Mouse (Mus musculus): ENCODE results near the gene Nim1k. TPM values are rescaled to one million over a fixed set of nuclear protein-coding genes. Genes with fewer than 3 reads are reported as not detected.

Nim1k gene
- polyA plus RNA-seq (2015; fragmentation: Nextera tagmentation; extraction: Ambion mirVana), result 0.54 and 0.63 TPM in 2 replicates

- peak within 1 kb of the TSS; percentile 2; the same call in 1 of the 2 replicates for H3K27ac ChIP-seq
- H3K27me3 ChIP-seq (replicated peaks), result no peaks in the 10 kb centered on the region
- peak within 1 kb of the TSS; percentile 49 for H3K9ac ChIP-seq
- no peaks in the 10 kb centered on the region for H3K36me3 ChIP-seq
- H3K4me3 ChIP-seq (replicated peaks), result peak within 1 kb of the TSS; percentile 50
- no peaks in the 10 kb centered on the region for H3K9me3 ChIP-seq
- peak within 1 kb of the TSS; percentile 96 for H3K4me2 ChIP-seq (replicated peaks)
- ATAC-seq, result peak; percentile 95
- H3K4me1 ChIP-seq (replicated peaks), result peaks cover 12% of the 10 kb centered on the region
- under 1% methylated on average over 43 of the region's 43 CpGs for WGBS
Observed at GRCm38 (mm10) chr13:119755681-119756471, at the start of gene Nim1k. Gene Nim1k (minus strand): TSS chr13:119755882.

GRCm38 (mm10) chr13:119797656-119798055 is 42.0 kb upstream of the Nim1k start:
- H3K27ac ChIP-seq, result no peak overlapping the region
- no peak overlapping the region for H3K4me3 ChIP-seq (replicated peaks)
- no peaks in the 10 kb centered on the region for H3K27me3 ChIP-seq (replicated peaks)
- WGBS, result 46% methylated on average over 4 of the region's 4 CpGs
- ATAC-seq, result no peak
- H3K36me3 ChIP-seq, result no peaks in the 10 kb centered on the region
- H3K4me1 ChIP-seq (replicated peaks), result no peaks in the 10 kb centered on the region
- no peaks in the 10 kb centered on the region for H3K9me3 ChIP-seq
- no peak overlapping the region for H3K9ac ChIP-seq
- H3K4me2 ChIP-seq (replicated peaks), result no peak overlapping the region

GRCm38 (mm10) chr13:119792791-119793404 is 37.2 kb upstream of the Nim1k start:
- no peak for ATAC-seq
- 69% methylated on average over 5 of the region's 5 CpGs for WGBS
- Histone ChIP-seq H3K4me2 (replicated peaks) (no peak overlapping the region), H3K27me3 (replicated peaks) (no peaks in the 10 kb centered on the region), H3K9me3 (no peaks in the 10 kb centered on the region), H3K4me3 (replicated peaks) (no peak overlapping the region), H3K4me1 (replicated peaks) (0 out of 2 replicates have a peak, but pooled peaks cover 5% of the 10 kb centered on the region), H3K9ac (no peak overlapping the region), H3K27ac (no peak overlapping the region), H3K36me3 (no peaks in the 10 kb centered on the region)

- H3K4me3 ChIP-seq (replicated peaks), result peak overlapping the region; percentile 85
- no peaks in the 10 kb centered on the region for H3K9me3 ChIP-seq
- 4% methylated on average over 18 of the region's 18 CpGs for WGBS
- peak overlapping the region; percentile 91 for H3K4me2 ChIP-seq (replicated peaks)
- peaks cover 1% of the 10 kb centered on the region; the same call in 1 of the 2 replicates for H3K36me3 ChIP-seq
- peak overlapping the region; percentile 96 for H3K27ac ChIP-seq
- 0 out of 2 replicates have a peak, but pooled peaks cover 5% of the 10 kb centered on the region for H3K4me1 ChIP-seq (replicated peaks)
- no peak for ATAC-seq
- peak overlapping the region; percentile 84 for H3K9ac ChIP-seq
- no peaks in the 10 kb centered on the region for H3K27me3 ChIP-seq (replicated peaks)
Observed at GRCm38 (mm10) chr13:119791580-119792135, 36.0 kb upstream of the Nim1k start.

- H3K27ac ChIP-seq, result peak within 1 kb of the TSS; percentile 96
- H3K4me2 ChIP-seq (replicated peaks), result peak within 1 kb of the TSS; percentile 91
- H3K9me3 ChIP-seq, result no peaks in the 10 kb centered on the region
- no peaks in the 10 kb centered on the region for H3K27me3 ChIP-seq (replicated peaks)
- H3K4me1 ChIP-seq (replicated peaks), result 0 out of 2 replicates have a peak, but pooled peaks cover 5% of the 10 kb centered on the region
- peak within 1 kb of the TSS; percentile 85 for H3K4me3 ChIP-seq (replicated peaks)
- ATAC-seq, result peak; percentile 98
- WGBS, result under 1% methylated on average over 72 of the region's 86 CpGs
- H3K36me3 ChIP-seq, result peaks cover 5% of the 10 kb centered on the region; the same call in 1 of the 2 replicates
- peak within 1 kb of the TSS; percentile 91 for H3K9ac ChIP-seq
Observed at GRCm38 (mm10) chr13:119790761-119791579, 35.3 kb upstream of the Nim1k start, which contains the start of gene Zfp131. Gene Zfp131 (minus strand): TSS chr13:119790889.

GRCm38 (mm10) chr13:119789851-119790717 is 34.4 kb upstream of the Nim1k start:
- Histone ChIP-seq H3K4me3 (replicated peaks) (peak overlapping the region; percentile 85), H3K27me3 (replicated peaks) (no peaks in the 10 kb centered on the region), H3K4me2 (replicated peaks) (peak overlapping the region; percentile 62), H3K4me1 (replicated peaks) (0 out of 2 replicates have a peak, but pooled peaks cover 5% of the 10 kb centered on the region), H3K9me3 (no peaks in the 10 kb centered on the region), H3K36me3 (peaks cover 6% of the 10 kb centered on the region; the same call in 1 of the 2 replicates), H3K27ac (peak overlapping the region; percentile 96), H3K9ac (peak overlapping the region; percentile 91)
- WGBS, result 1% methylated on average over 48 of the region's 66 CpGs
- peak; percentile 78 for ATAC-seq

GRCm38 (mm10) chr13:119783581-119783980 is 27.9 kb upstream of the Nim1k start:
- H3K4me2 ChIP-seq (replicated peaks), result no peak overlapping the region
- ATAC-seq, result no peak
- no peak overlapping the region for H3K4me3 ChIP-seq (replicated peaks)
- peaks cover 18% of the 10 kb centered on the region for H3K36me3 ChIP-seq
- H3K9ac ChIP-seq, result no peak overlapping the region
- H3K27me3 ChIP-seq (replicated peaks), result no peaks in the 10 kb centered on the region
- 87% methylated on average over 4 of the region's 4 CpGs for WGBS
- no peaks in the 10 kb centered on the region for H3K4me1 ChIP-seq (replicated peaks)
- H3K9me3 ChIP-seq, result no peaks in the 10 kb centered on the region
- H3K27ac ChIP-seq, result no peak overlapping the region

- H3K4me1 ChIP-seq (replicated peaks), result no peaks in the 10 kb centered on the region
- ATAC-seq, result no peak
- 83% methylated on average over 6 of the region's 6 CpGs for WGBS
- no peak overlapping the region for H3K9ac ChIP-seq
- H3K4me2 ChIP-seq (replicated peaks), result no peak overlapping the region
- no peak overlapping the region for H3K4me3 ChIP-seq (replicated peaks)
- H3K27ac ChIP-seq, result no peak overlapping the region
- H3K36me3 ChIP-seq, result peaks cover 18% of the 10 kb centered on the region
- H3K27me3 ChIP-seq (replicated peaks), result no peaks in the 10 kb centered on the region
- H3K9me3 ChIP-seq, result no peaks in the 10 kb centered on the region
Observed at GRCm38 (mm10) chr13:119768541-119768940, 12.9 kb upstream of the Nim1k start.

- Histone ChIP-seq H3K27me3 (replicated peaks) (no peaks in the 10 kb centered on the region), H3K27ac (no peak overlapping the region), H3K9me3 (no peaks in the 10 kb centered on the region), H3K4me2 (replicated peaks) (no peak overlapping the region), H3K36me3 (peaks cover 11% of the 10 kb centered on the region), H3K4me3 (replicated peaks) (no peak overlapping the region), H3K4me1 (replicated peaks) (no peaks in the 10 kb centered on the region), H3K9ac (no peak overlapping the region)
- no peak for ATAC-seq
- 92% methylated on average over 7 of the region's 7 CpGs for WGBS
Observed at GRCm38 (mm10) chr13:119766480-119766879, 10.8 kb upstream of the Nim1k start.

- no peaks in the 10 kb centered on the region for H3K36me3 ChIP-seq
- H3K4me2 ChIP-seq (replicated peaks), result no peak overlapping the region; the same call in 1 of the 2 replicates
- H3K4me3 ChIP-seq (replicated peaks), result no peak overlapping the region
- no peak overlapping the region for H3K9ac ChIP-seq
- peaks cover 12% of the 10 kb centered on the region for H3K4me1 ChIP-seq (replicated peaks)
- H3K9me3 ChIP-seq, result no peaks in the 10 kb centered on the region
- H3K27ac ChIP-seq, result no peak overlapping the region
- H3K27me3 ChIP-seq (replicated peaks), result no peaks in the 10 kb centered on the region
- no peak for ATAC-seq
- WGBS, result 30% methylated on average over 5 of the region's 5 CpGs
Observed at GRCm38 (mm10) chr13:119756831-119757230, 1.1 kb upstream of the Nim1k start.

GRCm38 (mm10) chr13:119755141-119755547 is 538 bp downstream of the Nim1k start:
- no peaks in the 10 kb centered on the region for H3K9me3 ChIP-seq
- H3K9ac ChIP-seq, result peak overlapping the region; percentile 49
- H3K4me2 ChIP-seq (replicated peaks), result peak overlapping the region; percentile 96
- peak; percentile 64 for ATAC-seq
- H3K27ac ChIP-seq, result no peak overlapping the region
- no peaks in the 10 kb centered on the region for H3K36me3 ChIP-seq
- WGBS, result 3% methylated on average over 16 of the region's 16 CpGs
- peaks cover 12% of the 10 kb centered on the region for H3K4me1 ChIP-seq (replicated peaks)
- H3K27me3 ChIP-seq (replicated peaks), result no peaks in the 10 kb centered on the region
- peak overlapping the region; percentile 50 for H3K4me3 ChIP-seq (replicated peaks)
